Mouse (Mus musculus): ENCODE results near the gene Fbxw9. TPM values are rescaled to one million over a fixed set of nuclear protein-coding genes. Genes with fewer than 3 reads are reported as not detected.

The Fbxw9 gene
- polyA plus RNA-seq, 1 experiment: 25.1 TPM

GRCm38 (mm10) chr8:85043619-85044018, 16.2 kb upstream of the Fbxw9 start:
- TF ChIP-seq EP300 (IDR thresholded peaks at IDR 0.05; ENCODE audit: insufficient read depth, low read depth, low read length): no peak
- TF ChIP-seq CTCF (IDR thresholded peaks at IDR 0.05; ENCODE audit: low read depth, low read length): no peak
- TF ChIP-seq POLR2A (IDR thresholded peaks at IDR 0.05; ENCODE audit: insufficient read depth, low read length): no peak
- Histone ChIP-seq H3K9ac (ENCODE audit: low read depth, poor library complexity, severe bottlenecking) (no peak overlapping the region), H3K4me1 (ENCODE audit: control insufficient read depth, insufficient read depth, low read length) (no peaks in the 10 kb centered on the region), H3K27me3 (ENCODE audit: control insufficient read depth, insufficient read depth, low read length, poor library complexity, severe bottlenecking) (no peaks in the 10 kb centered on the region), H3K9me3 (replicated peaks; ENCODE audit: control insufficient read depth, insufficient read depth, low read length, poor library complexity, severe bottlenecking) (no peaks in the 10 kb centered on the region), H3K4me3 (ENCODE audit: low read depth, low read length) (no peak overlapping the region), H3K36me3 (ENCODE audit: control insufficient read depth, insufficient read depth, low read length, poor library complexity, severe bottlenecking) (peaks cover 87% of the 10 kb centered on the region), H3K27ac (ENCODE audit: insufficient read depth, low read length) (no peak overlapping the region)

- TF ChIP-seq EP300 (IDR thresholded peaks at IDR 0.05; ENCODE audit: insufficient read depth, low read depth, low read length) (no peak), POLR2A (IDR thresholded peaks at IDR 0.05; ENCODE audit: insufficient read depth, low read length) (no peak), CTCF (IDR thresholded peaks at IDR 0.05; ENCODE audit: low read depth, low read length) (no peak)
- no peaks in the 10 kb centered on the region for H3K9me3 ChIP-seq (replicated peaks; ENCODE audit: control insufficient read depth, insufficient read depth, low read length, poor library complexity, severe bottlenecking)
- no peak overlapping the region for H3K9ac ChIP-seq (ENCODE audit: low read depth, poor library complexity, severe bottlenecking)
- no peak overlapping the region for H3K27ac ChIP-seq (ENCODE audit: insufficient read depth, low read length)
- peaks cover 48% of the 10 kb centered on the region for H3K36me3 ChIP-seq (ENCODE audit: control insufficient read depth, insufficient read depth, low read length, poor library complexity, severe bottlenecking)
- no peak overlapping the region for H3K4me3 ChIP-seq (ENCODE audit: low read depth, low read length)
- H3K27me3 ChIP-seq (ENCODE audit: control insufficient read depth, insufficient read depth, low read length, poor library complexity, severe bottlenecking): no peaks in the 10 kb centered on the region
- H3K4me1 ChIP-seq (ENCODE audit: control insufficient read depth, insufficient read depth, low read length): peaks cover 3% of the 10 kb centered on the region
Measured at GRCm38 (mm10) chr8:85057367-85057766, 2.5 kb upstream of the Fbxw9 start.

DNA sequence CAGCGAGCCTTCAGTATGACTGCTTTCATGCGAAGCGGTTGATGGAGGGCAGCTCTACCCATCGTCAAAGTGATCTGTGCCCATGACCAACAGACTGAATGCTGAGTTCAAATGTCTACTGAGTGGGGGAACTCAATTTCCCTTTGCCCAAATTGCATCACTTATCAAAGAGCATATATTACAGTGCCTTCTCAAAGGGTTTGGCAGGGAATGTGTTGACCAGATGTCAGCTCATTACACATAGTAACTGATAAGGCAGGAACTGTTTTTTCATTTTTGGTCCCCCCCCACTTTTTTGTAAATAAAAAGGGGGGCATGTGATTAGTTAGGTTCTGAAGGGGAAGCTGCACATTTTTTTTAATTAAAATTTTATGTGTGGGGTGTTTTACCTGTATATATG, 2.7 kb downstream of the Fbxw9 start:
- no peak overlapping the region for H3K9ac ChIP-seq (ENCODE audit: low read depth, poor library complexity, severe bottlenecking)
- no peaks in the 10 kb centered on the region for H3K27me3 ChIP-seq (ENCODE audit: control insufficient read depth, insufficient read depth, low read length, poor library complexity, severe bottlenecking)
- H3K4me3 ChIP-seq (ENCODE audit: low read depth, low read length): no peak overlapping the region
- no peak overlapping the region for H3K27ac ChIP-seq (ENCODE audit: insufficient read depth, low read length)
- TF ChIP-seq EP300 (IDR thresholded peaks at IDR 0.05; ENCODE audit: insufficient read depth, low read depth, low read length) (no peak), POLR2A (IDR thresholded peaks at IDR 0.05; ENCODE audit: insufficient read depth, low read length) (no peak), CTCF (IDR thresholded peaks at IDR 0.05; ENCODE audit: low read depth, low read length) (no peak)
- peaks cover 3% of the 10 kb centered on the region for H3K4me1 ChIP-seq (ENCODE audit: control insufficient read depth, insufficient read depth, low read length)
- H3K36me3 ChIP-seq (ENCODE audit: control insufficient read depth, insufficient read depth, low read length, poor library complexity, severe bottlenecking): peaks cover 15% of the 10 kb centered on the region; the same call in 1 of the 2 replicates
- H3K9me3 ChIP-seq (replicated peaks; ENCODE audit: control insufficient read depth, insufficient read depth, low read length, poor library complexity, severe bottlenecking): no peaks in the 10 kb centered on the region

DNA sequence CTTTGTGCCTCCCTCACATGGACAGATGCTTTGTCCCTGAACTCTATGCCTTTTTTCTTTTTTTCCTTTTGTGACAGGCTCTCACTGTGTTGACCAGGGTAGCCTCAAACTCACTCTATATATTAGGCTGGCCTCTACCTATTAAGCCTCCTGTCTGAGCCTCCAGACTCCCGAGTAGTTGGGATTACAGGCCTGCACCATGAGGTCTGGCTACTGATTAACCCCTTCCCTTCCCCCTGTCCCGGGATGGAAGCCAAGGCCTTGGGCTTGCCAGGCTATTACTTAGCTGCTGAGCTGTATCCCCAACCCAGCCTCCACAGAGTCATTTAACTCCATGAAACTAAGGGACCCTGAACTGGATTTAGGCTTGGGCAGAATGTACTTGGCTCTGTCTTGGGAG, 5.4 kb downstream of the Fbxw9 start:
- Histone ChIP-seq H3K27me3 (ENCODE audit: control insufficient read depth, insufficient read depth, low read length, poor library complexity, severe bottlenecking) (no peaks in the 10 kb centered on the region), H3K36me3 (ENCODE audit: control insufficient read depth, insufficient read depth, low read length, poor library complexity, severe bottlenecking) (peaks cover 13% of the 10 kb centered on the region; the same call in 1 of the 2 replicates), H3K27ac (ENCODE audit: insufficient read depth, low read length) (no peak overlapping the region), H3K9ac (ENCODE audit: low read depth, poor library complexity, severe bottlenecking) (no peak overlapping the region), H3K4me1 (ENCODE audit: control insufficient read depth, insufficient read depth, low read length) (peaks cover 3% of the 10 kb centered on the region), H3K9me3 (replicated peaks; ENCODE audit: control insufficient read depth, insufficient read depth, low read length, poor library complexity, severe bottlenecking) (no peaks in the 10 kb centered on the region), H3K4me3 (ENCODE audit: low read depth, low read length) (no peak overlapping the region)
- no peak for TF ChIP-seq CTCF (IDR thresholded peaks at IDR 0.05; ENCODE audit: low read depth, low read length)
- TF ChIP-seq POLR2A (IDR thresholded peaks at IDR 0.05; ENCODE audit: insufficient read depth, low read length): no peak
- TF ChIP-seq EP300 (IDR thresholded peaks at IDR 0.05; ENCODE audit: insufficient read depth, low read depth, low read length): no peak

DNA sequence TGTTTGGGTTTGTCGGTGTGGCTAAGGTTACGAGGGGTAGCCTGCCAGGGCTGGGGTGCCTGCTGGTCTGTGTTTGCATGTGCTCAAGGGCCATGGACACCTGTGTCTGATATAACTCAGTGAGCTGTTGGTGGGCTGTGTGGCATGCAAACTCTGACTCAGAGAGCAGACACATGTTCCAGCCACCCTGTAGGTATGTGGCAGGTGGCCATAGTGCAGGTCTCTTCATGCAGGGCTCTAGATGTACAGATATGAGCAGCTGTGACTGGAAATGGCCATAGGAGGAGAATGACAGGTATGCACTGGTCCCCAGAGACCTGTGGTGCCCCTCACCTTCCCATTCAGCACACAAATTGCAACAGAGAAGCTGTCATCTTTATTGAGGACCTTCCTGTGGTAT, 7.3 kb downstream of the Fbxw9 start:
- H3K36me3 ChIP-seq (ENCODE audit: control insufficient read depth, insufficient read depth, low read length, poor library complexity, severe bottlenecking): peaks cover 13% of the 10 kb centered on the region; the same call in 1 of the 2 replicates
- H3K27ac ChIP-seq (ENCODE audit: insufficient read depth, low read length): no peak overlapping the region
- TF ChIP-seq POLR2A (IDR thresholded peaks at IDR 0.05; ENCODE audit: insufficient read depth, low read length) (no peak), CTCF (IDR thresholded peaks at IDR 0.05; ENCODE audit: low read depth, low read length) (no peak), EP300 (IDR thresholded peaks at IDR 0.05; ENCODE audit: insufficient read depth, low read depth, low read length) (no peak)

DNA sequence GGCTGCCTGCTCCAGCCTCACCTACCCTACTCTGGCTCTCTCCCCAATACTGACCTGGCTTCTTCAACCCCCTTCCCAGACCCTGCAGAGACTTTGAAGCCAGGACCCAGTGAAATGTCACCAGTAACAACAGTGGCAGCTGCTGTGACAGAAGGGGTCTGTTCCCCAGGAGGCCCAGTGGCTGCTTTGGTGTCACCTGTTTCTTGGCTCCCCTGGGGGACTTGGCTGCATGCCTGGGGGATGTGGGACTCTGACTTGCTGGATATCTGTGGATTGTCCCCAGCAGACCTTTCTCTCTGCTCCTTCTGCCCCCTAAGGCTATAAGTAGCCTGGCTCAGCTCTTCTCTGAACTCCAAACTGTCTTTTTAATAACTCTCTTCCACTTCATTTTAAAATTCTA, 8.1 kb downstream of the Fbxw9 start, which contains the start of gene Gm5741:
Gene Gm5741, minus strand, starts transcription at position 1 of the 400 bp plus-strand sequence.
- Histone ChIP-seq H3K9me3 (replicated peaks; ENCODE audit: control insufficient read depth, insufficient read depth, low read length, poor library complexity, severe bottlenecking) (no peaks in the 10 kb centered on the region), H3K4me1 (ENCODE audit: control insufficient read depth, insufficient read depth, low read length) (no peaks in the 10 kb centered on the region), H3K4me3 (ENCODE audit: low read depth, low read length) (no peak within 1 kb of the TSS), H3K36me3 (ENCODE audit: control insufficient read depth, insufficient read depth, low read length, poor library complexity, severe bottlenecking) (peaks cover 10% of the 10 kb centered on the region; the same call in 1 of the 2 replicates), H3K27ac (ENCODE audit: insufficient read depth, low read length) (no peak within 1 kb of the TSS), H3K9ac (ENCODE audit: low read depth, poor library complexity, severe bottlenecking) (no peak within 1 kb of the TSS), H3K27me3 (ENCODE audit: control insufficient read depth, insufficient read depth, low read length, poor library complexity, severe bottlenecking) (no peaks in the 10 kb centered on the region)
- TF ChIP-seq CTCF (IDR thresholded peaks at IDR 0.05; ENCODE audit: low read depth, low read length): no peak
- TF ChIP-seq EP300 (IDR thresholded peaks at IDR 0.05; ENCODE audit: insufficient read depth, low read depth, low read length): no peak
- no peak for TF ChIP-seq POLR2A (IDR thresholded peaks at IDR 0.05; ENCODE audit: insufficient read depth, low read length)

More for the DNA sequence above, 7.3 kb downstream of the Fbxw9 start:
- no peaks in the 10 kb centered on the region for H3K9me3 ChIP-seq (replicated peaks; ENCODE audit: control insufficient read depth, insufficient read depth, low read length, poor library complexity, severe bottlenecking)
- no peaks in the 10 kb centered on the region for H3K4me1 ChIP-seq (ENCODE audit: control insufficient read depth, insufficient read depth, low read length)
- no peak overlapping the region for H3K9ac ChIP-seq (ENCODE audit: low read depth, poor library complexity, severe bottlenecking)
- H3K27me3 ChIP-seq (ENCODE audit: control insufficient read depth, insufficient read depth, low read length, poor library complexity, severe bottlenecking): no peaks in the 10 kb centered on the region
- no peak overlapping the region for H3K4me3 ChIP-seq (ENCODE audit: low read depth, low read length)
